Mouse (Mus musculus) olfactory bulb, adult 2 months (tissue): ENCODE measurements around the gene 1700056E22Rik.

ENCODE experiments used
- CTCF ChIP-seq: fragments of 200-500 bp; IDR thresholded peaks from 2 replicates; pipeline ENCODE4 v1.5.1; 2012; ENCODE audit warnings: low read depth, mild to moderate bottlenecking, low read length, moderate library complexity; ENCODE audit not compliant: insufficient read depth
- POLR2A ChIP-seq: fragments of 200-500 bp; IDR thresholded peaks from 2 replicates; pipeline ENCODE4 v1.6.1; 2012; ENCODE audit warnings: mild to moderate bottlenecking, low read depth, low read length, moderate library complexity; ENCODE audit not compliant: insufficient read depth

DNA sequence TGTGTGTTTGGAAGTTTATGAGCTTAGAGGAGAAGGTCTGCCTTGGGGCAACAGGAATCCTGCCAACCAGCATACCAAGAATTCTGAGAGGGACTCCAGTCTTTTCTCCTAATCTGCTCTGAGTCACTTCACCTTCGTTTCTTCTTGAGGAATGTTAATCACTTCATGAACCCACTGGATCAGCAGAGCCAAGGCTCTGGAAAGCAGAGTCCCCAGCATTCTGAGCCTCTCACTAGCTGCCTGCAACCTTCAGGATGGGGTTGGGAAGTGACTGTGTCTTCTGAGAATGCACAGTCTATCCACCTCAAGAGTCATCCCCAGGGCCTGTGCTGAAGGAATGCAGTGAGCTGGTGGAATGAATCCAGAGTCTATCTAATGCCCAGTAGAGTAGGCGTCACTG is 42.7 kb upstream of the 1700056E22Rik start:
- TF ChIP-seq CTCF (no peak), POLR2A (no peak)
